ENCODE assay signal across 16 mouse cellular contexts in the genomic region with DNA sequence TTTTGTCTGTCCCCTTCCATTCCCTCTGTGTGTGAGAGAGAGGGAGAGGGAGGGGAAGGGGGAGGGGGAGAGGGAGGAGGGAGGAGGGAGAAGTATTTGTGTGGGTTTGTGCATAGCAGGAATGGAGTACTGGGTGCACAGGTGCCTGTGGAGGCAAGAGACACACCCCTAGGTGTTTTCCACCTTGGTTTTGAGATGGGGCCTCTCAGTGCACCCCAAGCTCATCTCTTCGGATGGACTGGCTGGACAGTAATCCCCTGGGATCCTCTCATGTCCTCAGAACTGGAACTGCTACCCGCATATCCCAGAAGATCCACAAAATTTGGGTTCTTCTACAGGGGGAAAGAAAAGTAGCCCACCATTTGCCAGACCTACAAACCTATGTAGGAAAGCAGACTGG.
"Had no signal": no experiment of that assay in that cellular context is flagged by ENCODE, and none has a peak within 500 bp of the region (broad histone marks: within the 10 kb centered on the region; RNA-seq: fewer than 3 reads in every experiment).

No protein-coding gene starts in this region.

- H3K4me1 ChIP-seq: lung, embryonic 15.5 days; midbrain, embryonic 13.5 days; midbrain, embryonic 15.5 days; neural tube, embryonic 12.5 days had no signal

- H3K4me3 ChIP-seq: liver, embryonic 15.5 days; lung, embryonic 15.5 days; megakaryocyte, embryonic 14.5 days; midbrain, embryonic 13.5 days; midbrain, embryonic 15.5 days; neural tube, embryonic 12.5 days; stomach, embryonic 15.5 days had no signal

- H3K27ac ChIP-seq: liver, embryonic 15.5 days; lung, embryonic 15.5 days; midbrain, embryonic 13.5 days; midbrain, embryonic 15.5 days; neural tube, embryonic 12.5 days; stomach, embryonic 15.5 days; stomach, postnatal 0 days had no signal

- H3K27me3 ChIP-seq: liver, embryonic 15.5 days; lung, embryonic 15.5 days; megakaryocyte, embryonic 14.5 days; midbrain, embryonic 13.5 days; midbrain, embryonic 15.5 days; neural tube, embryonic 12.5 days; stomach, embryonic 15.5 days had no signal

- H3K9me3 ChIP-seq: liver, embryonic 15.5 days; lung, embryonic 15.5 days; megakaryocyte, embryonic 14.5 days; midbrain, embryonic 13.5 days; midbrain, embryonic 15.5 days; neural tube, embryonic 12.5 days; stomach, embryonic 15.5 days had no signal

- H3K4me2 ChIP-seq: liver, embryonic 15.5 days; lung, embryonic 15.5 days; midbrain, embryonic 11.5 days; midbrain, embryonic 13.5 days; midbrain, embryonic 15.5 days; neural tube, embryonic 12.5 days; stomach, embryonic 15.5 days had no signal

- H3K9ac ChIP-seq: liver, embryonic 15.5 days; liver, postnatal 0 days; lung, embryonic 15.5 days; midbrain, embryonic 13.5 days; midbrain, embryonic 15.5 days; neural tube, embryonic 12.5 days; stomach, embryonic 15.5 days had no signal

- DNase-seq: liver, postnatal 0 days; lung, adult 2 months; lung, postnatal 14 days; lung, postnatal 36 days; right cerebral cortex, postnatal 14 days; thymus, postnatal 4 days had no signal

- ATAC-seq: lung, postnatal 0 days; midbrain, embryonic 13.5 days; midbrain, embryonic 15.5 days had no signal

- H3K36me3 ChIP-seq: liver, embryonic 15.5 days; lung, embryonic 15.5 days; midbrain, embryonic 13.5 days; midbrain, embryonic 15.5 days; neural tube, embryonic 12.5 days; stomach, embryonic 15.5 days had no signal
